22 mouse cellular contexts compared by ENCODE assay signal in the genomic region with DNA sequence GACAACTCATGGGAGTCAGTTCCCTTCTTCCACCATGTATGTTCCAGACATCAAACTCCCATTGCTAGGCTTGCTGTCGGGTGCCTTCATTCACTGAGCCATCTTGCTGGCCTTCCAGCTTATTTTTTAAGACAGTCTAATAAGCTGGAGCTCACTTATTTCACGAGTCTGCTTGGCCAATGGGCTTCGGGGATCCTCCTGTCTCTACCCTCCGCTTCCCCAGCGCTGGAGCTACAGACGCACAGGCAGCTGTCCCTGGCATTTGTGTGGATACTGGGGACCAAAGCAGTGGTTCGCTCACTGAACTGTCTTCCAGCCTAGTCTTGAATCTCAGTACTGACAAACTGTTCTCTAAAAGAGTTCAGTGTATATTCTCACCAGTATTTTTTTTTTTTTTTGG. TPM values are rescaled to one million over a fixed set of nuclear protein-coding genes. Genes with fewer than 3 reads are reported as not detected.
DNase-seq lines count a peak whose midpoint lies in the region; ATAC-seq and TF ChIP-seq lines count a peak whose summit lies in the region.
"Had no signal": no experiment of that assay in that cellular context is flagged by ENCODE, and none has a peak within 500 bp of the region (broad histone marks: within the 10 kb centered on the region; RNA-seq: fewer than 3 reads in every experiment).

No protein-coding gene starts in this region.

- 83% methylated on average over 7 of the region's 7 CpGs for WGBS in liver, embryonic 12.5 days (ENCODE audit: insufficient replicate concordance)
- WGBS in liver, postnatal 0 days (ENCODE audit: insufficient replicate concordance) = 86% methylated on average over 7 of the region's 7 CpGs
- WGBS in liver, embryonic 13.5 days (ENCODE audit: insufficient replicate concordance) = 77% methylated on average over 7 of the region's 7 CpGs
- 85% methylated on average over 7 of the region's 7 CpGs for WGBS in liver, embryonic 11.5 days
- WGBS in midbrain, embryonic 11.5 days = 90% methylated on average over 7 of the region's 7 CpGs
- WGBS in midbrain, embryonic 14.5 days = 88% methylated on average over 7 of the region's 7 CpGs

- no peak for TF ChIP-seq EP300 in liver, postnatal 0 days (IDR thresholded peaks at IDR 0.05; ENCODE audit: low read depth)

- TF ChIP-seq CTCF in liver, postnatal 0 days (IDR thresholded peaks at IDR 0.05; ENCODE audit: low read depth) = no peak

- peaks cover 55% of the 10 kb centered on the region for H3K4me1 ChIP-seq in liver, embryonic 12.5 days
- peaks cover 15% of the 10 kb centered on the region for H3K4me1 ChIP-seq in liver, postnatal 0 days (ENCODE audit: insufficient read depth)
- peaks cover 57% of the 10 kb centered on the region for H3K4me1 ChIP-seq in liver, embryonic 13.5 days (replicated peaks)
- H3K4me1 ChIP-seq in liver, embryonic 11.5 days (replicated peaks; ENCODE audit: control insufficient read depth, insufficient read depth, low read length) = peaks cover 7% of the 10 kb centered on the region; the same call in 1 of the 2 replicates
- peaks cover 6% of the 10 kb centered on the region for H3K4me1 ChIP-seq in midbrain, embryonic 11.5 days (ENCODE audit: control insufficient read depth, insufficient read depth, low read length)
- H3K4me1 ChIP-seq in midbrain, embryonic 14.5 days (ENCODE audit: control insufficient read depth, insufficient read depth, low read length) = peaks cover 9% of the 10 kb centered on the region

- no peak overlapping the region for H3K27ac ChIP-seq in liver, embryonic 12.5 days
- H3K27ac ChIP-seq in liver, postnatal 0 days (ENCODE audit: low read depth) = no peak overlapping the region
- no peak overlapping the region for H3K27ac ChIP-seq in liver, embryonic 13.5 days
- H3K27ac ChIP-seq in liver, embryonic 11.5 days (ENCODE audit: low read depth, low read length) = no peak overlapping the region
- no peak overlapping the region for H3K27ac ChIP-seq in midbrain, embryonic 11.5 days (ENCODE audit: low read depth, low read length)
- no peak overlapping the region for H3K27ac ChIP-seq in midbrain, embryonic 14.5 days (replicated peaks; ENCODE audit: low read depth, low read length)

- H3K9me3 ChIP-seq in liver, embryonic 12.5 days (replicated peaks) = no peaks in the 10 kb centered on the region
- H3K9me3 ChIP-seq in liver, postnatal 0 days (ENCODE audit: low read length) = no peaks in the 10 kb centered on the region
- no peaks in the 10 kb centered on the region for H3K9me3 ChIP-seq in liver, embryonic 13.5 days (replicated peaks)
- H3K9me3 ChIP-seq in liver, embryonic 11.5 days (ENCODE audit: control insufficient read depth, low read length) = no peaks in the 10 kb centered on the region
- H3K9me3 ChIP-seq in midbrain, embryonic 11.5 days (ENCODE audit: control insufficient read depth, low read length) = no peaks in the 10 kb centered on the region
- no peaks in the 10 kb centered on the region for H3K9me3 ChIP-seq in midbrain, embryonic 14.5 days (ENCODE audit: control insufficient read depth, low read length)
- H3K9me3 ChIP-seq: G1E had no signal

- ATAC-seq in liver, embryonic 12.5 days = no peak
- no peak for ATAC-seq in liver, postnatal 0 days
- ATAC-seq in liver, embryonic 13.5 days (ENCODE audit: low read depth) = no peak
- ATAC-seq in liver, embryonic 11.5 days (replicated peaks; ENCODE audit: low FRiP score) = no peak
- no peak for ATAC-seq in midbrain, embryonic 11.5 days (ENCODE audit: low FRiP score)
- ATAC-seq in midbrain, embryonic 14.5 days (ENCODE audit: low FRiP score, low TSS enrichment) = no peak
- ATAC-seq: activated CD4-positive, CD25-positive, alpha-beta regulatory T cell, adult 4 months; CD4-positive, CD25-positive, alpha-beta regulatory T cell, adult 4 months; Patski had no signal

- 0 out of 2 replicates have a peak overlapping the region, but pooled peaks have one; percentile 10 for H3K4me2 ChIP-seq in liver, embryonic 12.5 days
- H3K4me2 ChIP-seq in liver, postnatal 0 days (ENCODE audit: low read depth, low read length) = no peak overlapping the region
- 0 out of 2 replicates have a peak overlapping the region, but pooled peaks have one; percentile 6 for H3K4me2 ChIP-seq in liver, embryonic 13.5 days
- no peak overlapping the region for H3K4me2 ChIP-seq in liver, embryonic 11.5 days
- no peak overlapping the region for H3K4me2 ChIP-seq in midbrain, embryonic 11.5 days
- H3K4me2 ChIP-seq in midbrain, embryonic 14.5 days (ENCODE audit: low read length) = no peak overlapping the region

- intact Hi-C loops in heart, postnatal 14 days (cut with DNase I) = loop anchor here (10.0 kb wide), 1 partner anchor 179 kb away; no protein-coding TSS in a partner anchor

- no peaks in the 10 kb centered on the region for H3K27me3 ChIP-seq in liver, embryonic 12.5 days (replicated peaks)
- no peaks in the 10 kb centered on the region for H3K27me3 ChIP-seq in liver, postnatal 0 days (ENCODE audit: insufficient read depth, low read length)
- H3K27me3 ChIP-seq in liver, embryonic 13.5 days = no peaks in the 10 kb centered on the region
- H3K27me3 ChIP-seq in liver, embryonic 11.5 days (replicated peaks; ENCODE audit: control insufficient read depth, insufficient read depth, low read length) = no peaks in the 10 kb centered on the region
- H3K27me3 ChIP-seq in midbrain, embryonic 11.5 days (ENCODE audit: control insufficient read depth, insufficient read depth, low read length) = no peaks in the 10 kb centered on the region
- no peaks in the 10 kb centered on the region for H3K27me3 ChIP-seq in midbrain, embryonic 14.5 days (ENCODE audit: control insufficient read depth, insufficient read depth, low read length)
- H3K27me3 ChIP-seq: CH12.LX, Patski had no signal

- H3K4me3 ChIP-seq in liver, embryonic 12.5 days = no peak overlapping the region
- no peak overlapping the region for H3K4me3 ChIP-seq in liver, postnatal 0 days (ENCODE audit: low read depth, low read length)
- H3K4me3 ChIP-seq in liver, embryonic 13.5 days (replicated peaks) = no peak overlapping the region
- H3K4me3 ChIP-seq in liver, embryonic 11.5 days (ENCODE audit: low read depth, low read length) = no peak overlapping the region
- no peak overlapping the region for H3K4me3 ChIP-seq in midbrain, embryonic 11.5 days (ENCODE audit: low read depth, low read length)
- no peak overlapping the region for H3K4me3 ChIP-seq in midbrain, embryonic 14.5 days (replicated peaks; ENCODE audit: low read depth, low read length)

- H3K36me3 ChIP-seq in liver, embryonic 12.5 days = peaks cover 37% of the 10 kb centered on the region
- peaks cover 15% of the 10 kb centered on the region for H3K36me3 ChIP-seq in liver, postnatal 0 days (replicated peaks; ENCODE audit: insufficient read depth, low read length)
- peaks cover 30% of the 10 kb centered on the region for H3K36me3 ChIP-seq in liver, embryonic 13.5 days
- peaks cover 7% of the 10 kb centered on the region; the same call in 1 of the 2 replicates for H3K36me3 ChIP-seq in liver, embryonic 11.5 days (ENCODE audit: control insufficient read depth, insufficient read depth, low read length)
- no peaks in the 10 kb centered on the region for H3K36me3 ChIP-seq in midbrain, embryonic 11.5 days (ENCODE audit: control insufficient read depth, insufficient read depth, low read length)
- peaks cover 28% of the 10 kb centered on the region for H3K36me3 ChIP-seq in midbrain, embryonic 14.5 days (ENCODE audit: control insufficient read depth, insufficient read depth, low read length)

- no peak overlapping the region for H3K9ac ChIP-seq in liver, embryonic 12.5 days
- no peak overlapping the region for H3K9ac ChIP-seq in liver, postnatal 0 days (replicated peaks)
- 0 out of 2 replicates have a peak overlapping the region, but pooled peaks have one; percentile 29 for H3K9ac ChIP-seq in liver, embryonic 13.5 days
- no peak overlapping the region for H3K9ac ChIP-seq in liver, embryonic 11.5 days (ENCODE audit: low read depth, low read length)
- H3K9ac ChIP-seq in midbrain, embryonic 11.5 days (ENCODE audit: low read length) = no peak overlapping the region
- no peak overlapping the region for H3K9ac ChIP-seq in midbrain, embryonic 14.5 days (replicated peaks; ENCODE audit: low read length)

- peak; percentile 60 for DNase-seq in heart, adult 11 months
- DNase-seq in heart, postnatal 14 days = no peak
- DNase-seq in liver, postnatal 0 days = no peak
- DNase-seq in liver, embryonic 13.5 days = no peak
- no peak for DNase-seq in liver, embryonic 11.5 days (ENCODE audit: low spot score)
- DNase-seq in midbrain, embryonic 11.5 days (ENCODE audit: low spot score, missing footprints) = peak; percentile 59
- no peak for DNase-seq in midbrain, embryonic 14.5 days
- DNase-seq: adrenal gland, adult 2 months; adrenal gland, adult 8-10 months; adrenal gland, postnatal 10 days; adrenal gland, postnatal 14 days; adrenal gland, postnatal 25 days; adrenal gland, postnatal 36 days; B cell, adult 2 months; cerebellum, adult 11 months; cerebellum, adult 11-12 months had no signal

RNA-seq across cellular contexts. Expression of a gene that starts 4.0 kb away (rescaled TPM):
- 10 to 100 TPM; 13.6 to 13.9 TPM for total RNA-seq in heart, postnatal 14 days (2021)
- 18.2 and 20.4 TPM in 2 replicates for polyA plus RNA-seq in liver, embryonic 12.5 days (2016; fragmentation: Nextera tagmentation; extraction: Ambion mirVana)
- 6.7 and 9.5 TPM in 2 replicates for polyA plus RNA-seq in liver, postnatal 0 days (2015; fragmentation: Nextera tagmentation; extraction: Ambion mirVana)
- 13.9 and 15.9 TPM in 2 replicates for polyA plus RNA-seq in liver, embryonic 13.5 days (2015; fragmentation: Nextera tagmentation; extraction: Ambion mirVana)
- polyA plus RNA-seq in liver, embryonic 11.5 days (2014; fragmentation: Nextera tagmentation; extraction: Ambion mirVana) = 26.1 and 29.2 TPM in 2 replicates
- polyA plus RNA-seq in midbrain, embryonic 11.5 days (2014; fragmentation: Nextera tagmentation; extraction: Ambion mirVana) = 39.9 and 44.5 TPM in 2 replicates
- 39.5 and 60.6 TPM in 2 replicates for polyA plus RNA-seq in midbrain, embryonic 14.5 days (2014; fragmentation: Nextera tagmentation; extraction: Ambion mirVana)

RNA-seq across cellular contexts. Expression of a gene that starts 38.8 kb away (rescaled TPM):
- total RNA-seq in heart, postnatal 14 days (2021) = 100 to 1,000 TPM; 360 to 363 TPM
- polyA plus RNA-seq in liver, embryonic 12.5 days (2016; fragmentation: Nextera tagmentation; extraction: Ambion mirVana) = 127 and 132 TPM in 2 replicates
- 79.9 and 92.7 TPM in 2 replicates for polyA plus RNA-seq in liver, postnatal 0 days (2015; fragmentation: Nextera tagmentation; extraction: Ambion mirVana)
- 112 and 130 TPM in 2 replicates for polyA plus RNA-seq in liver, embryonic 13.5 days (2015; fragmentation: Nextera tagmentation; extraction: Ambion mirVana)
- polyA plus RNA-seq in liver, embryonic 11.5 days (2014; fragmentation: Nextera tagmentation; extraction: Ambion mirVana) = 116 TPM in 2 replicates
- polyA plus RNA-seq in midbrain, embryonic 11.5 days (2014; fragmentation: Nextera tagmentation; extraction: Ambion mirVana) = 35.0 and 38.8 TPM in 2 replicates
- polyA plus RNA-seq in midbrain, embryonic 14.5 days (2014; fragmentation: Nextera tagmentation; extraction: Ambion mirVana) = 30.9 and 39.3 TPM in 2 replicates

RNA-seq across cellular contexts. Expression of a gene that starts 52.0 kb away (rescaled TPM):
- 100 to 1,000 TPM; 183 to 188 TPM for total RNA-seq in heart, postnatal 14 days (2021)
- polyA plus RNA-seq in liver, embryonic 12.5 days (2016; fragmentation: Nextera tagmentation; extraction: Ambion mirVana) = 133 and 134 TPM in 2 replicates
- polyA plus RNA-seq in liver, postnatal 0 days (2015; fragmentation: Nextera tagmentation; extraction: Ambion mirVana) = 84.9 and 85.0 TPM in 2 replicates
- 122 and 139 TPM in 2 replicates for polyA plus RNA-seq in liver, embryonic 13.5 days (2015; fragmentation: Nextera tagmentation; extraction: Ambion mirVana)
- 178 and 186 TPM in 2 replicates for polyA plus RNA-seq in liver, embryonic 11.5 days (2014; fragmentation: Nextera tagmentation; extraction: Ambion mirVana)
- 153 and 162 TPM in 2 replicates for polyA plus RNA-seq in midbrain, embryonic 11.5 days (2014; fragmentation: Nextera tagmentation; extraction: Ambion mirVana)
- 115 and 128 TPM in 2 replicates for polyA plus RNA-seq in midbrain, embryonic 14.5 days (2014; fragmentation: Nextera tagmentation; extraction: Ambion mirVana)

Comparison
In these comparisons a context has a peak if more than half of its experiments do, and no peak if none do; other contexts are left out.
1. DNase-seq: peak in heart, adult 11 months (single experiment) and midbrain, embryonic 11.5 days (single experiment); none in heart, postnatal 14 days (0 of 2), liver, postnatal 0 days (single experiment), liver, embryonic 13.5 days (single experiment), liver, embryonic 11.5 days (single experiment) and midbrain, embryonic 14.5 days (single experiment).
2. H3K4me2 ChIP-seq: peak in liver, embryonic 12.5 days (single experiment) and liver, embryonic 13.5 days (single experiment); none in liver, postnatal 0 days (single experiment), liver, embryonic 11.5 days (single experiment), midbrain, embryonic 11.5 days (single experiment) and midbrain, embryonic 14.5 days (single experiment).